Mouse (Mus musculus) embryo, embryonic 11 days (tissue): ENCODE measurements at regions not wholly inside any gene's neighbourhood (a gene's known extent, or its start where the extent isn't known, plus 50 kb on each side); places are given as distances from the start of the nearest gene placed in this dataset.

Experiments
- DNase-seq: peaks from one replicate; pipeline ENCODE4 v3.0.0-alpha.2; 2015

- no peak for DNase-seq
Observed at GRCm38 (mm10) chr7:76146385-76146784, 83.3 kb upstream of the Agbl1 start.

GRCm38 (mm10) chr7:76156869-76157268 lies 72.8 kb upstream of the Agbl1 start:
- DNase-seq = no peak

- no peak for DNase-seq
Observed at GRCm38 (mm10) chr7:76164191-76164590, 65.5 kb upstream of the Agbl1 start.

- DNase-seq = peak; percentile 23
Observed at GRCm38 (mm10) chr7:76164735-76165630, 64.7 kb upstream of the Agbl1 start.

- DNase-seq = no peak
Observed at GRCm38 (mm10) chr7:76170481-76170880, 59.2 kb upstream of the Agbl1 start.

GRCm38 (mm10) chr7:76176235-76176634 lies 53.5 kb upstream of the Agbl1 start:
- no peak for DNase-seq

- DNase-seq = no peak
Observed at GRCm38 (mm10) chr7:76177420-76177819, 52.3 kb upstream of the Agbl1 start.
